Mouse (Mus musculus): ENCODE results near the gene Eml6.
A peak's percentile ranks its signal among the peaks of the same experiment; 100 is the strongest.

- TF ChIP-seq CTCF (conservative IDR thresholded peaks at IDR 0.05; ENCODE audit: insufficient read depth, insufficient read length, low read depth, low read length): peak; percentile 50
- TF ChIP-seq POLR2A (IDR thresholded peaks at IDR 0.05; ENCODE audit: low read depth, low read length): no peak
Measured at GRCm38 (mm10) chr11:30057299-30057698, 31.5 kb upstream of the Eml6 start.

All from kidney, adult 2 months (tissue).